Mouse (Mus musculus): ENCODE measurements at regions not wholly inside any gene's neighbourhood (a gene's known extent, or its start where the extent isn't known, plus 50 kb on each side); places are given as distances from the start of the nearest gene placed in this dataset.

DNA sequence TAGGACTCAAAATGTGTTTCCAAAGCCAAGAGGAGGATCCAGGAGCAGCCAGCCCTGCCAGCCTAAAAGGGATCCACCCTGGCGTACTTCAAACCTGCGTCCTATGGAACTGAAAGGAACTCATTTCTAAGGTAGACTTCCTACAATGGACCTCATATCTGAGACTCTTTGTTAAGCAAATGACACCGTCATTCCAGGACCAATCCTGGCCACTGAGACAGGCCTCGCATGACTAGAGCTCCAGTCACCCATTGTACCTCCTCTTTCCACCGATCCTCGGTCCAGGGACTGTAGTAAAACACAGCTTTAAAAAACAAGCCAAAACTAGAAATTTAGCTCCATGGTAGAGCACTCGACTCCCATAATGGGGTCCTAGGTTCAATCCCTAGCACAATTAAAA lies 110.4 kb upstream of the Zdhhc25 start:
- DNase-seq, result no peak

DNA sequence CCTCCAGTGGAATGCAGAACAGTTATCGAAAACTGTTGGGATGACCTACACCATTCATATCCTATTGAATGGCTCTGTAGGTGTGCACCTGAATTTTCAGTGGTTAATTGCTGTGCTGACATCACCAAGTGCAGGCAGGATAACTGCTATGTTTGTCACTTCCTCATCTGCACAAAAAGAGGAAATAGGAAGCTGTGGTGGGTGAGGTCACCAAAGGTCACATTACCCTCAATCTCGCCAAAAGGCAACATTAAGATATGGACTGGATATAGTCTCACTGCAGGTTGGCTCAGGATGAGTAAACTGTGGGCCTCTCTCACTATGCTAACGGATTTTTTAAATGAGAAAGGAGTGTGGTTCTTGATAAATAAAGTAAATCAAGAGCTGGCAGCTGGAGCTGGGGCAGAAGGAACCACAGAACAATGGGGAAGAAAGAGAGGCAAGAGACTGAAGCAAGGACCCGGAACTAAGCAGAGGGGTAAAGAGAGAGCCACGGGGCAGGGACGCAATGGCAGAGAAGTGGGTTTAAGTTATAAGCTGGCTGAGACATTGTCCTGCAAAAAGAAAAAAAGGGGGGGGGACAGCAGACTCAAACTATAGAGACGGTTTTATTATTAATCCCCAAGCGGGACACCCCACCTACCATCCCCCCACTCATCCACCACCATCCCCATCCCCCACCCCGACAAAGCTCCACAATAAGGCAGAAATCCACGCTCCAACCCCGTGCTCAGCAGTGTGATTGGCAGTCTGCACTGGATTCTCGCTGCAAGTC lies 109.6 kb upstream of the Zdhhc25 start:
- DNase-seq, result no peak

DNA sequence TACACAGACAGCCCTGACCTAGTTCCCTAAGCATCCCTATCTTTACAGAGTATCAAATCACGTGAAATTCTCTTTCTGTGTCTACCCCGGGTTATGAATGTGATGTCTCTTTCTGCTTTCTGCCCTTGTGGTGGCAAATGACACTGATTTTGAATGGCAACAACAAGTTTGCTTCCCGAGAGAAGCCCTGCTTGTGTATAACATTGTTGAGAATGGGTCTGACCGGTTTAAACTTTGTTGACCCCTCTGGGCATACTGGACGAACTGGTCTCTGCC lies 109.1 kb upstream of the Zdhhc25 start:
- DNase-seq, result no peak

DNA sequence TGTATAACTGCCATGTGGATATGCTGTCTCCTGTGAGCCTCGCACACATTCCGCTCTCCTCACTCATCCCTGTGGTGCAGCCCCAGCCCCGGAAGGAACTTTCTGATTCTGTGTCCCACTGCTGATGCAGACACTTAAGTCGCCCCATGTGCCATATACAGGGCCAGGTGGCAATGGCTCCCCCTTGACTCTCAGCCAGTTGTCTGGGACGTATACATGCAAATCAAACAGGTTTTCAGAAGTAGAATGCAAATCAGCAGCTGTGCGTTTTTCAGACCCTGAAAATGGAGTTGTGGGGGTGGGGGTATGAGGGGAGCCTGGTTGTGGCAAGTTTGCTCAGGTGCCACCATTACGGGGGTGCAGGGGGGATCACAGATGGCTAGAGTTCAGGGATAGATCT lies 102.1 kb upstream of the Zdhhc25 start:
- no peak for DNase-seq

DNA sequence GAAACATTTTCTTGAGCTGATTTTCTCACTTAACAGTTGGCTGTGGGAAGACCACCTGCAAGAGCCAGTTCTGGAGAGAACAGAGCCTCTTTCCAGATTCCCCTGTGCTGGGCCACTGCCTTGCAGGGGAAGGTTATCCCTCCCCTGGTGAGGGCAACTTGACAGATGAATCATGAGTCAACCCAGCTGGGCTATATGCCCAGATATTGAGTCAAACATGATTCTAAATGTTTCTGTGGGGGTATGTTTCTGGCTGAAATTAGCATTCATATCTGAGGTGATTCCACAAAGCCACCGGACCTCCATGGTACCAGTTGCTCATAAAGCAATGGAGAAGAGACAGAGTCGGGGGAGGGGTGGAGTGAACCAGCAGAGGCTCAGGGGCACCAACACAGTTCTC lies 97.8 kb upstream of the Zdhhc25 start:
- DNase-seq, result peak in 1 of 2 experiments; percentile 31

DNA sequence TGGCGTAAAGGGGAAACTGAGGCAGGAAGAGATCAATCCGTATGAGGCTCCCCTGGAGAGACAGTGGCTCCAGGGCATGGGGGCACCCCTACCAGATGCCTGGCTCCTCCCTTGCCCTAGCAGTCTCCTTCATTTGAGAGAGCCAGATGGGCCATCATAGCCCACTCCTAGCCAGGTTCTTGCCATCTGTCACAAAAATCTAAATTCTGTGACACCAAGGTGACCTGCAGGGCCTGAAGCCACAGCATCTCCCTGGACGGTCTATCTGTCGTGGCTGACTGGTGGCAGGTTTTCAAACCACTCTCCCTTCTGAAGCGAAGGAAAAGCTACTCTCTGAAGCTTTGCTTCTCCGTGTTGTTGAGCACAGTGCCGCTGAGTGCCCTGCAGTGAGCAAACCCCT lies 96.2 kb upstream of the Zdhhc25 start:
- peak; percentile 25 to 56 for DNase-seq

DNA sequence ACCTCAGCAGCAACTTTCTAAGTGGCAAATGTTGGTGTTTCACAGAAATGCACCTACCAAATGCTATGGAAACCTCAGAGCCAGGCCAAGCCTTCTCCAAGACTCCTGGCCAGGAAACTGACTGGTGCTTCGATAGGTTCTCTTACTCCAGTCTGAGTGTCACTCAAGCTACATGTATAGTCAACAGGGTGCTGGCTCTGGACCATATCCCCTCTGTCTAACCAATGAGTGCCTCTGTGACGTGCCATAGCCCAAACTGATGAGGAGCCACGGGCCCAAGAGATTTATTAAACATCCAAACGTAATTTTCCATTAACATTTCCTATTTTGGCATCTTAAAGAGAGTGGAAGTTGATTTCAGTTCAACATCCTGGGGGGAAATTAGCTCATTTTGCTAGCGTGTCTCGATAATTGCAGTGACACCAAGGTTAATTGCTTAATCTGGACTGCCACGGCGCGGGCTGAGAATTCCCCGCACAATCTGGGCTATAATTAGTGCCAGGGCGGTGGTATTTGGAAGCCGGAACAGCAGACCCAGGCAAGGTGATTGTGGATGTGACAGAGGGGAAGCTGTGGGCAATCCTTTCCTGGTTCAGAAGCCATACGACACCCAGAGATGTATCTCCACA lies 94.5 kb upstream of the Zdhhc25 start:
- peak; percentile 62 to 73 for DNase-seq

DNA sequence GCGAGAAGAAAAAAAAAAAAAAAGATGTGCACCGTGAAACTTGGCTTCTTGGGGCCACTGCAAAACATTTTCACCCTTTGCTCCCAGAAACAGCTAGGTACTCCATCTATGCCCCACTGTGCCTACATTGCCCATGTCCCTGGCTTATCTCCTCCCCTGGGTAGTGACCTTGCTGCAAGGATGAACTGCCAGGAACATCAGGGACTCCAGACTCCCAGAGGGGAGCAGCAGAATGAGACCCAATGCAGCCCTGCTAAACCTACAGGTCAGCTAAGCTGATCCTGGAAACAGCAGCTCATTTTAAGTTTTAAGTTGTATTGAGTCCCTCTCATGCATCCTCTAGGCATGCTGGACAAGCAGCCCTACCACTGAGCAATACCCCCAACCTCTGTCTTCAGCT lies 92.2 kb upstream of the Zdhhc25 start:
- no peak for DNase-seq

DNA sequence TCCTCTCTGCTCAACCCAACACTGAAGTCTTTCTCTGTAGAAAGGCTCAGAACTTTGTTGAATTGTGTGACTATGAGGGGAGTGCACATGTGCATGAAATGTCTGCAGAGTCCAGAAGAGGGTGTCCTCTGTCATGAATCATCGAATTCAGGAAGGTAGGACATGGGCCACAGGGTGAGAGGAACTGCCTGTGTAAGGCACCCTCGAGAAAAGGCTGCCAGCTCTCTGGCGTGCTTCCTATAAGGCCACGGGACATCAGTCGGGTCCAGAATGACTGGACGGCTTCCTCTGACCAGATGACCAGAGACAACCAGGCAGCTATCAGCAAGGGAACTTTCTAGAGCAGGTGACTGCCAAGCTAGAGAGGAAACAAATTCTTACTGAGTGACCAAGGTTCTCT lies 91.1 kb upstream of the Zdhhc25 start:
- DNase-seq, result peak; percentile 52 to 56

DNA sequence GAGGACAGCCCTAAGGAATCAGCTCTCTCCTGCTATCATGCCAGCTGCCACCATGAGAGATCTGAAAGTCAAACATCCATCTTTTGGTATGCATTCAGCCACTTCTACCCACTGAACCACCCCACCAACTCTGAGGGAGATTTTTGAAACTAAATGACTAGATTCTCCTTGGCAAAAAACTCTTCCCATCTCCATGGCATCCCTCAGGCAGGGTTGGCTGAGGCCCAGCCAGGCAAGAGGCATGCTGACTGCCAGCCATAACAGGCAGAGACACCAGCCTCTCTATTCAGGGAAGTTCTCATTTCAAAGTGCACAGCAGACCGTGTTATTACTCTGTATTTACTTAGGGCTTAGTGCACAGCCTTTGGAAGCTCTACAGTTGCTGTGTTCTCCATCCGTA lies 90.5 kb upstream of the Zdhhc25 start:
- peak; percentile 70 to 74 for DNase-seq

DNA sequence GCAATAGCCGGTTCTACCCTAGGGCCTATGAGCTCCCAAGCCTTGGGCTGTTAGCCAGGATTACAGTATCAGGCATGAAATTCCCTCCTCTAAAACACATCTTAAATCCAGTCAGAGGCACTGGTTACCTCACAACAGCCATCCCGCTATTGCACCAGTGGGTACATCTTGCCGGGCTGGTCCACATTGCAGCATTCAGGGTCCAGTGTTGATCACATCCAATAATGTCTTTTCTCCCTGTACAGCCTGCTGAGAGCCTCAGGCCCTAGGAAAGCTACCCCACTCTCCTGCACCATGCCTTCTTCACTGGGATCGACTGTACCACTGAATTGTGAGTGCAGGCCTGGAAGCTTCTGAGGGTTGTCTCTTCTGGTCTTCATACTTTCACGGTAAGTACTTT lies 86.0 kb upstream of the Zdhhc25 start:
- DNase-seq, result no peak

DNA sequence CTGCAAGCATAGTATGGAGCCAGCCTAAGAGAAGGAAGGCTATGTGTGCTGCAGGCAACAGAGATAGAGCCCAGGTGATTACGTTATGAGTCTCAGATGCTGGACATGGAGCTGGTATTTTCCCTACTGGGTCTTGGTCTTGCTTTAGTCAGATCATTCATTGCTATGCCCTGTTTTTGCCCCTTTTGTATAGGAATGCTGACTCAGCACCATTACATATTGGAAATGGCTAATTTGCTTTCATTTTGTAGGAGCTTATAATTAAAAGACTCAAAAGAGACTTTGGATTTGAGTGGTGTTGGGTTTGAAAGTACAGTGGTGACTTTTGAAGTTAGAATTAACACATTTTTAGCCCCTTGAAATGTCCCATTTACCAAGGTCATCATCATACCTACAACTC lies 68.9 kb upstream of the Zdhhc25 start:
- no peak for DNase-seq

DNA sequence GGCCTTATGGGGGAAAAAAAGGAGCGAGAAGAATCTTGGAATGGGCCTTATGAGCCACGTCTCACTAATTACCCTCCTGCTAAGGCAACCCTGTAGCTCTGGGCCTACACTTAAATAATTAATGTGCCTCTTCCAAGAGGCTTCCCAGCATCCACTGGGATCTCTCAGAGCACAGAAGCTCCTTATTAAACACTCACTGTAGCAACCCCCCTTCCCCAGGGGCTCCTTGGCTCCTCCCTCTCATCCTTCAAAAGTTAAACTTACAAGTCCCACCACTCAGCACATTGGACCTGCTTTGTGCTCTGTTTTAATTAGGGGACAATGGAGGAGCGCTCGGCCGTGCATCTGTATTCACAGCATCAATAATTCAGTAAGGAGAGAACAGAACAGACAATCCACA lies 68.1 kb upstream of the Zdhhc25 start:
- no peak for DNase-seq

DNA sequence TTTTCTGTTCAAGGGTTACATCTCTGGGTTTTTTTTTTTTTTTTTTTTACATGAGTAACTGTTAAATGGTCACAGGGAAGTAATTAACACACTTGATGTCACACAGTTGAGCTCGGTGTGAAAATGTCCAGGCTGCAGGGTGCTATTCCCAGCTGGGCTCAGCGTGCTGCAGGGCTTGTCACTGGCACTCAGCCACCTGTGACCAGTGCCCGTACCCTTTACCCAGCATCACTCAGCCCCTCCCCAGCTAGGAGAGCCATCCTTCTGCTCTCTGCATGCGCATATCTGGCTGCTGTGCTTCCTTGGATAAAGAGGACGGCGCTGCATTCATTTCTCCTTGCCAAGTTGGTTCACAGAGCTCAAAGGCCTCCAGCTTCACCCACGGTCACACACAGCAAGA lies 66.7 kb upstream of the Zdhhc25 start:
- no peak for DNase-seq

DNA sequence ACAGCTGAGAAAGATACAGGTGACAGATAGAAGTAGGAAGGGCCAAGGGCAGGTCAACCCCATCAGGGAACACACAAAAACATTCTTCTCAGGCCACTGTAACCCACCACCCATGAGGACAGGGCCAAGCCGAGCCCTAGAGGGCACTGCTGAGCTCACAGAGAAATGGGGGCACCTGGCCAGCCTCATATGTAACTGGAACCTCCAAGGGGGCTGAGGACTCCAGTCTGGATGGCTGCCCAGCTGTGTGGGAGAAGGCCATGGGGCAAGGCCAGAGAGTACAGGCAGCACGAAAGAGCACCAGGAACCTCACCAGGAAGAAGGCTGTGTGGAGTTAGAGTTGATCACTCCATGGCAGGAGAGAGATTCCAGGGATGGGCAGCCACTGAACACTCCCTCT lies 64.6 kb upstream of the Zdhhc25 start:
- peak in 1 of 2 experiments; percentile 45 for DNase-seq

DNA sequence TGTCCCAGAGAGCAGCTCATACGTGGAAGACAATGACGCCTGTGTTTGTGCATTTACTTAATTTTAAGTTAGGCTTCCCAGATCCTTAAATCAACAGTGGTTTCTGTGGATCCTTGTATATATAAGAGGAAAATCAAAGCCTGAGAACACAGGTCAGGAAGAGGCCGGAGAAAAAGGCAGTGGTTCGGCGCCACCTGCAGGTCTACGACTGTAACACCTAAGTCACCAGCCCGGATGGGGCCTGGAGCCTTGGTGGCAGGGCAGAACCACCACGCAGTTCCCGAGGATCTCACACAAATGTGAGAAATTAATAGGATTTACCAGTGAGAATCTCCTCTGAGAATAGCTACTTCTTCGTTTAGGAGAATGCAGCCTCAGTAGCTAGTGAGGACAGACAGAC lies 62.9 kb upstream of the Zdhhc25 start:
- DNase-seq, result peak; percentile 88 to 90

DNA sequence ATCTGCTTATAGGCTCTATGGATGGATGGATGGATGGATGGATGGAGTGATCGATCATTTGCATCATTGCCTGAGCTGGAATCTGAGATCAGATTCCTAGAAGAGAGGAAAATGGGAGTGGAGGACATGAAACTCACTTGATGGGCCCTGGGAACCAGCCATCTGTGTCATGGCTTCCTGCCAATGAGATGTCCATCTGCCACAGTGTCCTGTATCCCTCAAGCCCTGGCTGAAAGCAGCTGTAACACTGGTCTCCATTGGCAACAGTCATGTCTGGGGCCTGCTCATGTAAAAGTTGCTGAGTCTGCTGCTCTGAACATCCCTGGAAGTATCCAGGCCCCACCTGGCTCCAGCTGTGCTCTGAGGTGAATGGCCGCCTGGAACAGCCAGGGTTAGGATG lies 57.5 kb upstream of the Zdhhc25 start:
- DNase-seq, result peak; percentile 85 to 89

DNA sequence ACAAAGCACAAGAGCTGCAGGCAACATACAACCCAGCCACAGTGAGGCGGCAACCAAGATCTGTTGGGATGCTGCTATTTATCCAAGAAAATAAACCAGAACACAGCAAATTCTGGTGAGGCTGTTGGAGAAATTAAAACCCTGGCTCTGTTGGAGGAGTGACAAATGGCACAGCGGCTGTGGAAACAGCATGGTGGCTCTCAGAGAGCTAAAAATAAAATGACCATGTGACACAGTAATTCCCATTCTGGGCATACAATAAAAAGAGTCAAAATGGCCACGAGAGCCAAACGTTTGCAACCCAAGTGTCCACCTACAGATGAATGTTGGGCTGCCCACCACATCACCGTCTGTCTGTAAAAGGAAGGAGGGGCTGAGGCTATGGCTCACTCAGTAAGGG lies 55.9 kb upstream of the Zdhhc25 start:
- peak; percentile 86 to 90 for DNase-seq

DNA sequence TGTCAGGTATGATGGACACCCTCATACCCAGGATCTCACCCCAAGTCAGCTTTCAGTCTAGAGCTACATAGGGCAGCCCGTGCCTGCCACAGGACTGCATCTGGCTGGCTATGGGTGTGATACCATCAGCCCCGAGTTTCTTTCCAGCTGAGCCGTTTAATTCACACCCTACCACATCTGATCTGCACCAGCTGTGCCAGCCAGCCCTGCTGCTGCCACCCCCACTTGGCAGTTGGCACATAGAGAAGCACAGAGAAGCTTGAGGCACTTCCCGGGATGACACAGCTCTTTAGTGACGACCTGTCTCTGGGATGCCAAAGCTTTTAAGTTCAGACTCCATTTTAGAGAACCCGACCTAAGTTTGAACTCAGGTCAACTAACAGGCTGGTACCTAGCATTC lies 51.8 kb upstream of the Zdhhc25 start:
- no peak for DNase-seq
